Mouse (Mus musculus) neutrophil, adult 59 days (primary cell): Measurements from ENCODE around the gene 5330417C22Rik. TPM values are rescaled to one million over a fixed set of nuclear protein-coding genes. Genes with fewer than 3 reads are reported as not detected.

Experiments
- total RNA-seq, 2 experiments: library from RNA; stranded (reverse); gene quantifications; 1 replicate in 1 of 2; 2 replicates in 1 of 2; pipeline ENCODE4 v1.2.4; 2023

Gene 5330417C22Rik
- total RNA-seq, result not detected

DNA sequence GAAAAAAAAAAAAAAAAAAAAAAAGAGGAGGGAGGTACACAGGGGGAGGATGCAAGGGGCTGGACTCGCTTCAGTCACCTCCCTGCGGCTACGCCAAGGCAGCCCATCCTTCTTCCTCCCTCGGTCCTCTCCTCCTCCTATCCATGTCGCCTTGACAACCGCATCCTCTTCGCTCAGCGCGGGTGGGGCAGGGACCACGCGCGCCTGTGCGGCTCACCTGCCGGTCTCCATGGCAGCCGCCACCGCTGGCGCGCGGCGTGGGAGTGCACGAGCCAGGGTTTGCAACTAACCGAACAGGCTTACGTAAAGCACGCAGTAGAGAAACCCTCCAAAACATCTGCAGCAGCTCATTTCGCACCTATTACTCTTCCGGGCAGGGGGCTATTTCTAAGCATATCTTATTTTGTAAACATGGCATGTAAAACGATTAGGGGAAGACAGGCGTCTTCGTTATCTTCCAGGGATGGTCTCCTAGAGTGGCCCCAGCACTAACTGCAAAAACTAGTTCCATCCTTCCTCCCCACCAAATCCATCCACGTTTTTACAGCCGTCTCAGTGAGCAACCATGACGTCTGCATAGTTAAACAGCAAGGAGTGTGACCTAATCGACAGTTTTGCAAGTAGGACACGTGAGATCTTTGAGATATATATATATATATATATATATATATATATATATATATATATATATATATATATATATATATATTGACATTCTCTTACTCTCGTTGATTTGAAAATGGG lies at the start of gene 5330417C22Rik:
5330417C22Rik (minus strand) TSS at position 20 of the 744 bp plus-strand sequence.

DNA sequence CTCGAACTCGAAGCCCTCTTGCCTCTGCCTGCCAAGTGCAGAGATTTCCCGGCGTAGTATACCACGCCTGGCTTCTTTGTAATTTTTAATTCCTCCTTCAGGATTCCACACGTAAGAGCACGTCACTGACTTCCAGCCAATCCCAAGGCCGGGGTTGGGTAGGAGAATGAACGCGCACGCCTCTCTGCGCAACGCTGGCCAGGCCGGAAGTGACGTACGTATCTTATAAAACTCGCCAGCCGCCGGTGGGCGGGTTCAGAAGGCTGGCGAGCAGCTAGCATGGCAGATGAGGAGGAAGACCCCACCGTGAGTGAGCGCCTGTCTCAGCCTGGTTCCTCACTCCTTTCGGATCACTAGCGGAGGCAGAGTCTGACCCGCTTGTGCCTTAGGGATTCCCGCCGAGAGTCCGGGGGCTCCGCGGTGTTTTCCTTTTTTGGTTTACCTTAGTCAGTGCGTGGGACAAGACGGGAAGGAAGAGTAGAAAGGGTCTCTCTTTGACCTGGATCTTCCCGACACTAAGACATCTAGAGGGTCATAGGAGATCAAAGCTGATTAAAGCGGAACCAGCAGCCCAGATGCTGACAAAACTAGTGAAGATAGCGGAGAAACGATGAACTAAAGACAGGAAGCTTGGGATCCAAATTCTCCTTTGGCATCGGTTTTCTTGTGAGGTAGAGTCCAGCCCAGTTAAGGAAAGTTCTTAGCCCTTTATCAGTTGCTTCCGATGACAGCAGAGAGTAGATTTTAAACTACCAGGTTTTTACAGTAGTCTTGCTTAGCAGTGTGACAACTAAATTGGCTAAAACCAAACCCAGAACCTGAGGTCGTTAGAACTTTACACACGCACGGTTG lies 35.3 kb upstream of the 5330417C22Rik start, which contains the start of gene Taf13:
Taf13 (plus strand) TSS at position 256 of the 852 bp plus-strand sequence.

DNA sequence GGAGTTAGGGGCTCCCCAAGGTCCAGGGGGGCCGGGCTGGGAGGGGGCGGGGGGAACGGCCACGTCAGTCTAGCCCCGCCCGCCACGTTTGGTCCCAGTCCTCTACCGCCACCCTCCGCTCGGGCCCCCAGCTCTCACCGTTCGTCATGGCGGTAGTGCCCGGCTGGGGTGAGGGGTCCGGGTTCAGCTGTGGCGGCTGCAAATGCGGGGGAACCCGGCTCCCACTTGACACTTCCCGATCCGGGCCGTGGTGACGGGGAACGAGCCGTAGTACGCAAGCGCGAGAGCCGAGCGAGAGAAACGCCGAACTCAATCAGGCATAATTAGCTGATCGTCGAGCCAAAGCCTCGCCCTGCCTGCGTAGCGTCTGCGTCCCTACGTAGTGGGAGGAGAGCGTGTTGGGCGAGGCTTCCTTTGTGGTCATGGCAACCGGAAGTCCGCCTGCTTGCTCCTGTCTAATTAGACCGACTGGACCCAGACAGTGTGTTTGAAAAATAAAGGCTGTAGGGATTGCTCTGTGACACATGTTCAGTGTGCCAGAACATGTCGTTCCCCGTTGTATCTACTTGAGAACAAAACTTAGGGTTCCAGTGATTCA lies 25.9 kb upstream of the 5330417C22Rik start, which contains the start of gene Tmem167b:
Tmem167b (minus strand) TSS at position 334 of the 598 bp plus-strand sequence.

DNA sequence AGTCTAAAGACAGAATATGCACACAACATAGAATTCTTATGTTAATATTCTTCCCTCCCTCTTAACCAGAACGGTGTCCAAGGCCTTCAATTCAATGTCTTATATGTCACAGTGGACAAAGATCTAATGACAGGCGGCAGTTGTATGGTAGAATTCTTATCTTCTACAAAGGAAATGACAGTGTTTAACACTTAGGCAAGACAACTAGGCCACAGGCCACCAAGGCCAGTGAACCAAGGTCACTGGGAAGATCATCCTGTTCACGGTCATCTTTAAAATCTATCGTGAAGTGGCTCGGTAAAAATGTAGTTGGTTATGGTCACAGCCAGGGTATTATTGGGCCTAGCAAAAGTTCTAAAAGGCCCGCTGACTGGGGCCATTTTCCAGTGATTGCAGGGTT lies 2.4 kb downstream of the 5330417C22Rik start, which contains the start of gene 1700013F07Rik:
1700013F07Rik (plus strand) TSS at position 200 of the 400 bp plus-strand sequence.

DNA sequence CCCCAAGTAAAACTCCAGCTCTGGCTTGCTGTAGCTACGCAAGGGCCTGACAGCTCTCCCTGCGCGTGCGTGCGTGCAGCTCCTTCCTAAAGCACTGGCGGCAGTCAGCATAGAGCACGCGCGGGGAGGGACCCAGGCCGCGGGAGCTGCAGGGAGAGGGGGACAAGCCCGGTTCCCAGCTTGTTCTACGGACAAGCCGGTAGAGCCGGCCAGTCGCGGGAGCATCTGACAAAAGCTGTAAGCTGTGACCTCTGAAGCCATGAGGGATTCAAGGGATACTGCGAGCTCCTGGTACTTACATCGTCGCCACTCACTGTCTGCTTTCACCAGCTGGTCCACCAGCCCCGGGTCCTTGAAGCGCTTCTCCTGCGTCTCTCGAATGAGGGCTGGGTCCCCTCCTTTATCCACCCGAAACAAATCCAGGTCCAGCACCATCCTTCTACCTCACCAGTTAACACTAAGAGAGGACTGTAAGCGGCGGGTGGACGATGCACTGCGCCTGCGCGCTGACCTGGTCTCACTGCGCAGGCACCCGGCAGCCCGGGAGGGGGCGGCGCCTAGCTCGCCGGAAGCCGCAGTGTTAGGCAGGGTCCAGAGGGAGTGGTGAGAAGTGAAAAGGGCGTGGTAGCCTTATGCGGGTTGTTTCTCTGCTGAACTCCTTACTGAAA lies 91.5 kb downstream of the 5330417C22Rik start, which contains the start of gene Sars:
Sars (minus strand) TSS at position 512 of the 668 bp plus-strand sequence.

DNA sequence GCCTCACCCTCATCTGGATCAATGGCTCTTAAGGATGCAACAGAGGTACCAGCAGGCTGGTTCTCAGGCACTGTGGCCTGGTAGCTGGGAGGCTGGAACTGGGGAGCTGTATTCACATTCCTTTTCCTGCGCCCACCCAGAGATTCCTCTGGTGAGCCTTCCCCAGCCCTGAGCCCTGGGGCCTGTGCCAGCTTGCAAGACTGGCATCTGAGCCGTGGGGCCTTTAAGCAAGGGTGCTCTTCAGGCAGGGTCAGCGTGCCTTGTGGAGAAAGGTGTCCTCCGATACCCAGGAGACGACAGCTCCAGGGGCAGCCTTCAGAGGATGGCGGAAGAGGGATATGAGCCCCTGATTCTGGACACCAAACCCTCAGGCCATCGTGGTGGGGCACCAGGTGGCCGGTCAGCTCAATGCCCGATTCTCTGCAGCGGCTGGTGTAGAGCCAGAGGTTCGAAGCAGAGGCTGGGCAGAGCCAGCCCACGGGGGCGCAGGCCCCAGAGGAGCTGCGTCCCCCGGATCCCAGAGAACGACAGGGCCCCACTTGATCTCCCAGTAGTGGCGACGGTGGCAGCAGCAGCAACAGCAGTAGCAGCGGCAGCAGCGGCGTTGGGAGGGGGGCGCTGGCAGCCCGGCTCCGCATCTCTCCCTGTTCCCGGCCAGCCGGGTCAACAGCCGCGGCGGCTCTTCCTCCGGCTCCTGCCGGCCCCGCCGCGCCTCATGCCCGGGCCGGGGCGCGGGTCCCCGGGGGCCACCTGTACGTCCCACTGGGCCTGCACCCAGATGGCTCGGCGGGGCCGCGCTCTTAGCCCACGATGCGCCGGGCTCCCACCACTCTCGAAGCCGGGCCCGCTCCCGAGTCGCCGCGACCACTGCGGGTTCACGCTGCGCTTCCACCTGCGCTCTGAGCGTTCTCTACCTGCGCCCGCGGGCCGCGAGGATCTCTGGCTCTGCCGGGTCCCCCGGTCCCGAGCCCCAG lies 121.2 kb downstream of the 5330417C22Rik start, which contains the start of gene Celsr2:
Celsr2 (minus strand) TSS at position 696 of the 974 bp plus-strand sequence.

Other genes starting within 250 kb of the 5330417C22Rik start
- not detected for gene Mybphl, start 171.6 kb downstream of the 5330417C22Rik start, total RNA-seq
- 1 to 10 TPM; 8.8 to 9.3 TPM for gene Psrc1, start 152.7 kb downstream of the 5330417C22Rik start, total RNA-seq
- gene Celsr2, start 121.0 kb downstream of the 5330417C22Rik start, total RNA-seq, result 1 to 10 TPM; 1.1 to 1.3 TPM
- gene Sars, start 91.3 kb downstream of the 5330417C22Rik start, total RNA-seq, result 10 to 100 TPM; 53.9 to 57.3 TPM
- gene 1700013F07Rik, start 2.4 kb downstream of the 5330417C22Rik start, total RNA-seq, result not detected
- gene Tmem167b, start 25.9 kb upstream of the 5330417C22Rik start, total RNA-seq, result 10 to 100 TPM; 35.3 to 37.7 TPM
- gene Taf13, start 35.2 kb upstream of the 5330417C22Rik start, total RNA-seq, result 10 to 100 TPM; 22.6 to 29.8 TPM
- 1 to 10 TPM; 4.1 to 9.3 TPM for gene Wdr47, start 54.7 kb upstream of the 5330417C22Rik start, total RNA-seq
- gene Clcc1, start 117.4 kb upstream of the 5330417C22Rik start, total RNA-seq, result 10 to 100 TPM; 15.8 to 24.6 TPM
- 10 to 100 TPM; 15.7 to 26.1 TPM for gene Gpsm2, start 185.8 kb upstream of the 5330417C22Rik start, total RNA-seq
- under 1 TPM in 1 of 2 experiments, not detected in 1; 0.16 TPM for gene Aknad1, start 203.1 kb upstream of the 5330417C22Rik start, total RNA-seq